Mouse (Mus musculus) MEL (cell line): Measurements from ENCODE around the gene Zfp764. TPM values are rescaled to one million over a fixed set of nuclear protein-coding genes. Genes with fewer than 3 reads are reported as not detected.
"Not testable (repeated sequence)": the region's sequence is repeated elsewhere in the genome, so short reads cannot be mapped to it uniquely, and the experiment has no call there.

Source experiments
- DNase-seq: peaks from one replicate; pipeline ENCODE4 v3.0.0; 2011; ENCODE audit warnings: low read depth, low spot score
- H3K27ac ChIP-seq: 2 replicates; pipeline ENCODE4 v1.5.1; 2012; ENCODE audit warnings: low read depth, mild to moderate bottlenecking, control low read depth, low read length, moderate library complexity; ENCODE audit not compliant: control insufficient read depth
- H3K27me3 ChIP-seq, 2 experiments: fragments of 150-350 bp in 1 of 2; sonication (generic) in 1 of 2; 2 replicates each; pipeline ENCODE4 v1.6.1; 2012; ENCODE audit warnings: low read length in 2 of 2, mild to moderate bottlenecking in 2 of 2, improper control_type of control experiment in 1 of 2, moderate library complexity in 1 of 2; ENCODE audit not compliant: insufficient read depth in 2 of 2, control insufficient read depth in 1 of 2
- H3K36me3 ChIP-seq, 2 experiments: 2 replicates each; pipeline ENCODE4 v1.6.1; 2012 to 2014; ENCODE audit warnings: low read length in 2 of 2, improper control_type of control experiment in 1 of 2, inconsistent platforms in 1 of 2, mild to moderate bottlenecking in 1 of 2; ENCODE audit not compliant: insufficient read depth in 2 of 2, control insufficient read depth in 1 of 2
- H3K4me1 ChIP-seq, 2 experiments: fragments of 150-350 bp in 1 of 2; sonication (generic) in 1 of 2; 2 replicates each; pipeline ENCODE4 v1.6.1; 2012; ENCODE audit warnings: low read length in 2 of 2, improper control_type of control experiment in 1 of 2, mild to moderate bottlenecking in 1 of 2; ENCODE audit not compliant: insufficient read depth in 2 of 2, control insufficient read depth in 1 of 2
- H3K4me3 ChIP-seq, 2 experiments: fragments of 150-350 bp in 1 of 2; sonication (generic) in 1 of 2; 2 replicates each; pipeline ENCODE4 v1.5.1; 2012; ENCODE audit warnings: low read depth in 2 of 2, low read length in 2 of 2, mild to moderate bottlenecking in 2 of 2, moderate library complexity in 2 of 2, control low read depth in 1 of 2, improper control_type of control experiment in 1 of 2; ENCODE audit not compliant: control insufficient read depth in 1 of 2, insufficient read depth in 1 of 2
- H3K79me2 ChIP-seq: 2 replicates; pipeline ENCODE4 v1.6.1; 2012; ENCODE audit warnings: mild to moderate bottlenecking, low read length, moderate library complexity; ENCODE audit not compliant: control insufficient read depth, poor library complexity, insufficient read depth
- H3K9ac ChIP-seq: 2 replicates; pipeline ENCODE4 v1.6.1; 2012; ENCODE audit warnings: low read depth, mild to moderate bottlenecking, control low read depth, low read length, moderate library complexity; ENCODE audit not compliant: control insufficient read depth, poor library complexity, severe bottlenecking
- H3K9me3 ChIP-seq: fragments of 150-350 bp; sonication (generic); replicated peaks from 2 replicates; pipeline ENCODE4 v1.6.1; 2012; ENCODE audit warnings: mild to moderate bottlenecking, low read length, improper control_type of control experiment, moderate library complexity; ENCODE audit not compliant: insufficient read depth
- BHLHE40 ChIP-seq: IDR thresholded peaks from 2 replicates; pipeline ENCODE4 v1.6.1; 2012; ENCODE audit warnings: low read depth, mild to moderate bottlenecking, inconsistent platforms, low read length, improper control_type of control experiment, borderline replicate concordance
- CHD2 ChIP-seq: IDR thresholded peaks from 2 replicates; pipeline ENCODE4 v1.6.1; 2011; ENCODE audit warnings: low read length, improper control_type of control experiment
- CTCF ChIP-seq, 3 experiments: IDR thresholded peaks in 2 of 3; conservative IDR thresholded peaks in 1 of 3; 2 replicates each; pipeline ENCODE4 v1.5.1; 2011 to 2012; ENCODE audit warnings: low read length in 3 of 3, low read depth in 2 of 3, mild to moderate bottlenecking in 2 of 3, improper control_type of control experiment in 1 of 3, inconsistent platforms in 1 of 3, mixed read lengths in 1 of 3, moderate library complexity in 1 of 3; ENCODE audit not compliant: control insufficient read depth in 1 of 3, insufficient read depth in 1 of 3, poor library complexity in 1 of 3, severe bottlenecking in 1 of 3
- ELF1 ChIP-seq: IDR thresholded peaks from 2 replicates; pipeline ENCODE4 v1.6.1; 2014; ENCODE audit warnings: low read depth, mild to moderate bottlenecking, inconsistent platforms, low read length, improper control_type of control experiment, moderate library complexity
- ETS1 ChIP-seq: IDR thresholded peaks from 2 replicates; pipeline ENCODE4 v1.6.1; 2012; ENCODE audit warnings: low read depth, mild to moderate bottlenecking, inconsistent platforms, low read length, improper control_type of control experiment, moderate library complexity
- GATA1 ChIP-seq: IDR thresholded peaks from 2 replicates; pipeline ENCODE4 v1.6.1; 2011; ENCODE audit warnings: low read depth, low read length, improper control_type of control experiment
- MAFK ChIP-seq: IDR thresholded peaks from 2 replicates; pipeline ENCODE4 v1.6.1; 2011; ENCODE audit warnings: low read depth, mild to moderate bottlenecking, low read length, improper control_type of control experiment, borderline replicate concordance
- MXI1 ChIP-seq: IDR thresholded peaks from 2 replicates; pipeline ENCODE4 v1.6.1; 2011; ENCODE audit warnings: mild to moderate bottlenecking, low read depth, low read length, improper control_type of control experiment
- MYB ChIP-seq: IDR thresholded peaks from 2 replicates; pipeline ENCODE4 v1.6.1; 2011; ENCODE audit warnings: mild to moderate bottlenecking, low read depth, low read length, improper control_type of control experiment
- MYC ChIP-seq: IDR thresholded peaks from 2 replicates; pipeline ENCODE4 v1.6.1; 2011; ENCODE audit warnings: low read depth, mild to moderate bottlenecking, low read length, improper control_type of control experiment, moderate library complexity
- NELFE ChIP-seq: IDR thresholded peaks from 2 replicates; pipeline ENCODE4 v1.6.1; 2011; ENCODE audit warnings: low read depth, low read length, improper control_type of control experiment
- NRF1 ChIP-seq: IDR thresholded peaks from 2 replicates; pipeline ENCODE4 v1.6.1; 2014; ENCODE audit warnings: low read depth, mild to moderate bottlenecking, inconsistent platforms, low read length, improper control_type of control experiment, moderate library complexity; ENCODE audit not compliant: poor library complexity, insufficient read depth, severe bottlenecking
- POLR2AphosphoS2 ChIP-seq: IDR thresholded peaks from 2 replicates; pipeline ENCODE4 v1.6.1; 2011; ENCODE audit warnings: low read length, improper control_type of control experiment
- POLR2AphosphoS5 ChIP-seq: IDR thresholded peaks from 2 replicates; pipeline ENCODE4 v1.6.1; 2012; ENCODE audit warnings: low read depth, borderline replicate concordance, mild to moderate bottlenecking, inconsistent platforms, low read length, moderate library complexity, mixed read lengths
- RAD21 ChIP-seq: IDR thresholded peaks from 2 replicates; pipeline ENCODE4 v1.6.1; 2011; ENCODE audit warnings: mild to moderate bottlenecking, low read depth, low read length, improper control_type of control experiment
- SIN3A ChIP-seq: IDR thresholded peaks from 2 replicates; pipeline ENCODE4 v1.6.1; 2012; ENCODE audit warnings: low read length, improper control_type of control experiment, inconsistent platforms
- SMC3 ChIP-seq: IDR thresholded peaks from 2 replicates; pipeline ENCODE4 v1.6.1; 2011; ENCODE audit warnings: low read depth, low read length, improper control_type of control experiment
- TAL1 ChIP-seq: IDR thresholded peaks from 2 replicates; pipeline ENCODE4 v1.6.1; 2012; ENCODE audit warnings: mild to moderate bottlenecking, inconsistent platforms, low read length, moderate library complexity, mixed read lengths
- TBP ChIP-seq: IDR thresholded peaks from 2 replicates; pipeline ENCODE4 v1.8.0; 2011; ENCODE audit warnings: low read depth, low read length, improper control_type of control experiment
- TCF12 ChIP-seq: IDR thresholded peaks from 2 replicates; pipeline ENCODE4 v1.6.1; 2014; ENCODE audit warnings: low read depth, mild to moderate bottlenecking, inconsistent platforms, low read length, improper control_type of control experiment, moderate library complexity
- UBTF ChIP-seq: IDR thresholded peaks from 2 replicates; pipeline ENCODE4 v1.6.1; 2012; ENCODE audit warnings: low read depth, mild to moderate bottlenecking, inconsistent platforms, low read length, improper control_type of control experiment, moderate library complexity, borderline replicate concordance; ENCODE audit not compliant: insufficient read depth
- USF2 ChIP-seq, 2 experiments: IDR thresholded peaks; 2 replicates each; pipeline ENCODE4 v1.6.1; 2011 to 2012; ENCODE audit warnings: improper control_type of control experiment in 2 of 2, low read length in 2 of 2, borderline replicate concordance in 1 of 2, inconsistent platforms in 1 of 2, low read depth in 1 of 2, mild to moderate bottlenecking in 1 of 2; ENCODE audit not compliant: insufficient read depth in 1 of 2
- ZC3H11A ChIP-seq: IDR thresholded peaks from 2 replicates; pipeline ENCODE4 v1.6.1; 2012; ENCODE audit warnings: low read depth, mild to moderate bottlenecking, inconsistent platforms, low read length, improper control_type of control experiment
- ZKSCAN1 ChIP-seq: IDR thresholded peaks from 2 replicates; pipeline ENCODE4 v1.6.1; 2012; ENCODE audit warnings: low read depth, mild to moderate bottlenecking, inconsistent platforms, low read length, improper control_type of control experiment, moderate library complexity
- ZMIZ1 ChIP-seq: IDR thresholded peaks from 2 replicates; pipeline ENCODE4 v1.6.1; 2012; ENCODE audit warnings: low read depth, mild to moderate bottlenecking, inconsistent platforms, low read length, improper control_type of control experiment, moderate library complexity
- polyA plus RNA-seq, 2 experiments: library from polyadenylated mRNA; stranded (reverse) in 1 of 2; unstranded in 1 of 2; fragments of >175 nt in 1 of 2; fragments of >200 nt in 1 of 2; gene quantifications; 2 replicates each; pipeline versions ENCODE4 v1.2.1 to v1.2.4; 2012; ENCODE audit warnings: low replicate concordance in 2 of 2, low read depth in 1 of 2; ENCODE audit not compliant: insufficient read length in 2 of 2, insufficient read depth in 1 of 2, missing spikeins in 1 of 2
- total RNA-seq: library from RNA; depleted of rRNA; stranded (reverse); fragments of 300-350 nt; gene quantifications from 2 replicates; pipeline ENCODE4 v1.2.3, GENCODE M21; 2012

The Zfp764 gene
- total and polyA plus RNA-seq, 3 experiments = 3.1 to 4.1 TPM; not detected in 1

GRCm38 (mm10) chr7:127404101-127404500 lies 2.5 kb downstream of the Zfp764 start:
- H3K27ac ChIP-seq, H3K79me2 ChIP-seq, H3K4me3 ChIP-seq, H3K9ac ChIP-seq, DNase-seq, H3K27me3 ChIP-seq, H3K9me3 ChIP-seq: not testable (repeated sequence)
- peaks cover 10 to 19% of the 10 kb centered on the region in 2 experiments for H3K4me1 ChIP-seq
- H3K36me3 ChIP-seq = peaks cover 0 to 19% of the 10 kb centered on the region in 2 experiments; a peak in 2 of 4 replicates

DNA sequence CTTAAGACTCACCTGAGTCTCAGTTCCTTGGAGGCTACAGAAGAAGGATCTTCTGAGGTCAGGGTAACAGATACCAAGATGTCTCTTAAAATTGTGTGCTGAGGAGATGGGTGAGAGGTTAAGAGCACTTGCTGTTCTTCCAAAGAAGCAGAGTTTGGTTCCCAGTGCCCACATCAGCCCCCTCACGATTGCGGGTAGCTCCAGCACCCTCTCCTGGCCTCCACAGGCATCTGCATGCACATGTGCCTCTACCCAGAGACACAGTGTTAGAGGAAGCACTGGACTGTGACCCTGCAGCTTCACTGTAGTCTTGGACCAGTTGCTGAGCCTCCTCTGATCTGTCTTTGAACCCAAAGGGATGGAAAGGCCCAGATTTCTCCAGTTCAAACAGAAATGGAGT lies 3.6 kb downstream of the Zfp764 start:
- Histone ChIP-seq H3K27me3 (no peaks in the 10 kb centered on the region), H3K9me3 (no peaks in the 10 kb centered on the region), H3K4me1 (peaks cover 10 to 19% of the 10 kb centered on the region in 2 experiments), H3K27ac (no peak overlapping the region), H3K4me3 (no peak overlapping the region), H3K36me3 (peaks cover 0 to 19% of the 10 kb centered on the region in 2 experiments; a peak in 2 of 4 replicates), H3K79me2 (no peaks in the 10 kb centered on the region; the same call in 1 of the 2 replicates), H3K9ac (no peak overlapping the region)
- peak; percentile 40 for DNase-seq
- TF ChIP-seq MYC (no peak), SMC3 (peak; percentile 59), USF2 (IDR thresholded peaks at IDR 0.05; ENCODE audit: borderline replicate concordance in 1 of 2, insufficient read depth in 1 of 2, low read depth in 1 of 2, low read length in 2 of 2) (no peak), ZC3H11A (peak; percentile 10; the same call in 1 of the 2 replicates), CTCF (IDR thresholded peaks at IDR 0.05 in 2 of 3, conservative IDR thresholded peaks at IDR 0.05 in 1 of 3; ENCODE audit: control insufficient read depth in 1 of 3, insufficient read depth in 1 of 3, low read depth in 2 of 3, low read length in 3 of 3, poor library complexity in 1 of 3, severe bottlenecking in 1 of 3) (peak; percentile 24 to 51 (median 50)), ZKSCAN1 (no peak), RAD21 (peak; percentile 41), POLR2AphosphoS5 (no peak)

- H3K36me3 ChIP-seq = peaks cover 0 to 14% of the 10 kb centered on the region in 2 experiments; a peak in 2 of 4 replicates
- H3K27ac ChIP-seq = no peak overlapping the region
- no peaks in the 10 kb centered on the region for H3K79me2 ChIP-seq
- peaks cover 7 to 9% of the 10 kb centered on the region in 2 experiments for H3K4me1 ChIP-seq
- no peak for DNase-seq
- H3K27me3 ChIP-seq = no peaks in the 10 kb centered on the region
- H3K9me3 ChIP-seq = no peaks in the 10 kb centered on the region
- H3K4me3 ChIP-seq = no peak overlapping the region
- H3K9ac ChIP-seq = no peak overlapping the region
- TF ChIP-seq ETS1 = peak; percentile 39; the same call in 1 of the 2 replicates
- no peak for TF ChIP-seq POLR2AphosphoS5
- no peak for TF ChIP-seq ZC3H11A
- TF ChIP-seq SIN3A = no peak
- no peak for TF ChIP-seq NELFE
- TF ChIP-seq CTCF (IDR thresholded peaks at IDR 0.05 in 2 of 3, conservative IDR thresholded peaks at IDR 0.05 in 1 of 3; ENCODE audit: control insufficient read depth in 1 of 3, insufficient read depth in 1 of 3, low read depth in 2 of 3, low read length in 3 of 3, poor library complexity in 1 of 3, severe bottlenecking in 1 of 3) = no peak
- no peak for TF ChIP-seq MXI1
- TF ChIP-seq TBP = no peak
- TF ChIP-seq TAL1 = peak; percentile 54
- TF ChIP-seq NRF1 = no peak
- TF ChIP-seq MAFK = no peak
- no peak for TF ChIP-seq POLR2AphosphoS2
- TF ChIP-seq GATA1 = peak; percentile 86
- TF ChIP-seq MYB = no peak
- peak; percentile 83 for TF ChIP-seq TCF12
- TF ChIP-seq ELF1 = no peak
- TF ChIP-seq ZMIZ1 = no peak
- no peak for TF ChIP-seq CHD2
- TF ChIP-seq UBTF = no peak
- no peak for TF ChIP-seq BHLHE40
Measured at GRCm38 (mm10) chr7:127400355-127400754, 6.3 kb downstream of the Zfp764 start.
